Mouse (Mus musculus) layer of hippocampus, adult 9-10 months (tissue): ENCODE data around the gene Camk1d.

Source experiments
- DNase-seq: peaks from one replicate; pipeline ENCODE4 v3.0.0; 2022; ENCODE audit warnings: low spot score

Gene Camk1d

DNA sequence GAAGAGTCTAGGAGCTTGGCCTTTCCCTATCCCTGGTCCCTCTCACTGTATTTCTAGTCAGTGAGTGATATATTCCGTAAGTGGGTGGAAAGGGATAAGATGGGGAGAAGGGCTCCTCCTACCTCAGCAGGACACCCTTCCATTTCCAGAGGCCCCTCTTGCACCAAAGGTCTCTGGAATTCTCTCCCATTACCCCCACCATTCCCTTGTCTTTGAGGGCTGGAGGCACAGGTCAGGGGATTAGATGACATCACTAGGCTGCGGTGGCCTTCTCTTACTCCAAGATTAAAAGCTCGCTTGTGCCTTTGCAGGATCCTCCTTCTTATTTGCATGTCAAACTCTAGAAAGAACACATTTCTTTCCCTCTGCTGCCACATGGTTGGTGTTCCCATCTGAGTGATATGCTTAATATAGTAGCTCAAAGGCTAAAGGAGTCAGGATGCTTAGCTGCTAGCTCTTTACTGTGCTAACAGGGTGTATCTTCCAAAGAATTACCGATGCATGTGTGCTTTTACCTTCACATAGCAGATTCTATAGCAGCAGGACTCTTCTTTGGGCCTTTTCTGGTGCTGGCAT lies 244.9 kb downstream of the Camk1d start:
- peak; percentile 30 for DNase-seq

DNA sequence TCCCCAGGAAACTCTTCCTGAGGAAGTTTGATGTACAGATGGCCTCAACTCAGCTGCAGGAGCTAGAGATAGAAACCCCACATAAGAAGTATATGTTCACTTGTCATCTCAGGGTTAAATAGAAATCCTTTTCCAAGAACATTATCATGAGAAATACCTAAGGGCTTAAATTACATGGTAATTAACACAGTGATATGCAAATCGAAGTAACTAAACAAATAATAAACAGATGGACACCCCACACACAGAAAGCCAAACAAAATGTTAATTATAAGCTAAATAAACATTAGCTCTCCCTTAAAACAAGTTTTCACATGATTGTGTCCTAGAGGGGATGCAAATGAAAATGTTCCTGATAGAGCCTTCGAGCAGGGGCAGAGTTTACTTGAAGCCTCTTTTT lies 246.8 kb downstream of the Camk1d start:
- DNase-seq: no peak

DNA sequence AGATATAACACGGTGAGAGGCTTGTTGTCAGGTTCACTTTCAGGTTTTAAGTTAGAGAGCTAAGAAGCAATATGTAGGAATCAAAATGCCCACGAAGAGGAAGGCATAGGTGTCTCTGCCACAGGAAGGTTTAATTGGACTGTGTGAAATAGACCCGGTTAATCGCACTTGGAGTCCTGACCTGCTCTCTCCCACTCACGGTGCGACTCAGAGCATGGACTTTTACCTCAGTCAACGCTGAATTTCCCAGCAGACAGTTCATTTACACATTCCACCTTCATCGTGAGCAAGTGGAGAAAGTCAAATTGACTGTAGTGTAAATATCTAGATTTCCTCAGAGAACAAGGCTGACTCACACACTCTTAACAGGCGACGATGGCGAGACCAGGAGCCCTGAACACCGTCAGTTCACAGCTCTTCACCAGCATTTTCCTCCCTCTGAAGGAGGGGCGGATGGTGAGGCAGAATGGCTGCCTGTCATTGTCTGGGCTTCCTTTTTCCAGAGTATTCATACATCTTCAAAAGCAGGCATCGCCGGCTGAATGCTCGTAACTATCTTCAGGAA lies 255.6 kb downstream of the Camk1d start:
- no peak for DNase-seq

DNA sequence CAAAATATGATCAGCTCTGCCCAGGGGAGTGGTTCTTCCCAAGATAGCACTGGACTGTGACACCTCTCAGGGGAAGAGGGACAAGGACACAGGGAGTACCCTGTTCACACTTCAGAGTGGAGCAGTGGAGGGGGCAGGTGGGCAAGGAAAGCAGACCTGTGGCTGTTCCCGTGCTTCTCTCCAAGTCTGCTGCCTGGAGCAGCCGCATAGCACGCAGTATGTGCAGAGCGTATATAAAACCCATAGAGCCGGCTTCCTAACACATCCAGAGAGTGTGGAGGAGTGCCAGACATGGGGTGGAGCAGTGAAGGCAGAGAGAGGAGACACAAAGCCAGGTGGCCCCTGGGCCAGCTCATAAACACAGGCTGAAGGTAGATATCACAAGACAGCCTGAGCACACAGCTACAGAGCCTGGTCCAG lies 256.2 kb downstream of the Camk1d start:
- no peak for DNase-seq

DNA sequence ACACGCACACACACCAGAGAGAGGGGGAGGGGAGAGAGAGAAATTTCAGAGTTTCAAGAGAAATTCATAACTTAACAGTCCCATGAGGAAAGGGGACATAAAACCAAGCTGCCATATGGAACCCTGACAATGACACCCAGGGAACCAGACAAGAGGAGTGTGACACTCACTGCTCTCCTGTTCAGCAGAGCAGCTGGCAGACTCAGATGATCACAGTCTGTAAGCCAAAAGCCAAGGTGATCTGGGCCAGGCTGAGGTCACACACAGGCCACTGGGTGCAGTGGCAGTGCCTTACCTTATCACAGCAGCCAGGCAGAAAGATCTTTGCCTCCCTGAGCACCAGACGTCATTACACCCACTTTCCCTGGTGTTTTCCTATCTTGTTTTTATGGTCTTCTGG lies 258.2 kb downstream of the Camk1d start:
- no peak for DNase-seq

DNA sequence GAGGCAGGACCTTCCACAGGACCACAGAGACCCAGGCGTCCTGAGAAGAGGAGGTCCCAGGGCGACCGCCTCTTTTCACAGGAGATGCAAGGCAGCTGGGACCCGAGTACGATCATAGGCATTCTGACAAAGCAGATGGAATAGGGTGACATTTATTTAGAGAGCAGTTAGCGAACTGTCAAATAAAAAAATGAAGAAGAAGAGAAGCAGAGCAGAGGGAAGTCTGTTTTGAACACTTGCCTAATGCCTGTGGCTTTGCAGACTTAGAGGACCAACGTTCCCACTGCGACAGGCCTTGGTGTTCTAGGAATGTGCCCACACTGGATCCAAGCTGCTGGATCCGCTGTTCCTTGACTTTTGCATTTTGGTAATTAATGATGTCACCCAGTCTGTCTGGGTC lies 259.5 kb downstream of the Camk1d start:
- DNase-seq: no peak

DNA sequence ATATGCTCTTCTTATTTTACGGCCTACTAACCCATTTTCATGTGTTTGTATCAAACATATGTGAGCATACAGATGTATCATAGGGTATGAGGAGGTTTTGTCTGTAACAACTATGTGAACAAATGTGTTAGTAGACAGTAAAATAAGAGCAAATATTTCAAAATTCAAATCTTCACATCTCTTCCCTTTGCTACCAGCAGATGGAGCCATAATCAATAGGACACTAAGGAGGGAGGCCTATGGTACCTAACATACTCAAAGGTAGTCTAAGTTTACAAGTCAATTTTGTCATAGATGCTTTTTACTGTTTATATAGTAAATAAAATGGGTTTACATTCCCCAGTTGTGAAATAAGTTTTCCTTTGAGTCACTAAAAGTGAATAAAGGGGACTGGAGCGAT lies 262.7 kb downstream of the Camk1d start:
- DNase-seq: no peak

DNA sequence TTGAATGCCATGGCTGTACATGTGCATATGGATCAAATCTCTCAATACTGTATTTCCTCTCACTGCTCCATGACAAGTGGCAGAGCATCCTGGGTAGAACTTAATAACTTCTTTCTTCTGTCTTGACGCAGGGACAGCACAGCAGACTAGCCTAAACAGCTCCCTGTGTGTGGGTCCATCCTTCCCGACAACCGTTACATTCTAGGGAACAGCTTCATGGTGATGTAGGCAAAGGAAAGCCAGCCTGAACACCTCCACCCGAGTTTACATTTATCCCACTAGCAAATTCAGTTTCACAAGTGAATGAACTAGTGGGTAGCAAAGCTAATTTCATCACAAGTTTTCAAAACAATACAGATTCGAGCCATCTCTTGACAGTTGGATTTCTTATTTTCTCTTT lies 269.0 kb downstream of the Camk1d start:
- DNase-seq: no peak

DNA sequence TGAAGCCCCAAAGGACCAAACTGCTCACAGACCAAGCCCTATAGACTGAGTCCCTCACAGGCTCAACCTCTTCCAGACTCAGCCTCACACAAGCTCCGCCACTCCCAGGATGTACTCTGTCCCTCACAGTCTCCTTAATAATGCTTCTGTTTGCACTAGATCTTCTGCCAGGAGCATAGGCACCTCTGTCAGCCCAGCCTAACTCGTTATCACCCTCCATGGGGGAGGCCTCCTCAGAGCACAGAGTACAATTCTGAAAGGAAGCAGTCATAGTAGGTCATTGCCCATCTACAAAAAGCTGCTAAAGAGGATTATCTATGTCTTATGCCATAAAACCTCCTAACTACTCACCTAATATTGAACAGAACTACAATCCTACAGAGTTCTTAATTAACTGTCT lies 276.6 kb downstream of the Camk1d start:
- no peak for DNase-seq

DNA sequence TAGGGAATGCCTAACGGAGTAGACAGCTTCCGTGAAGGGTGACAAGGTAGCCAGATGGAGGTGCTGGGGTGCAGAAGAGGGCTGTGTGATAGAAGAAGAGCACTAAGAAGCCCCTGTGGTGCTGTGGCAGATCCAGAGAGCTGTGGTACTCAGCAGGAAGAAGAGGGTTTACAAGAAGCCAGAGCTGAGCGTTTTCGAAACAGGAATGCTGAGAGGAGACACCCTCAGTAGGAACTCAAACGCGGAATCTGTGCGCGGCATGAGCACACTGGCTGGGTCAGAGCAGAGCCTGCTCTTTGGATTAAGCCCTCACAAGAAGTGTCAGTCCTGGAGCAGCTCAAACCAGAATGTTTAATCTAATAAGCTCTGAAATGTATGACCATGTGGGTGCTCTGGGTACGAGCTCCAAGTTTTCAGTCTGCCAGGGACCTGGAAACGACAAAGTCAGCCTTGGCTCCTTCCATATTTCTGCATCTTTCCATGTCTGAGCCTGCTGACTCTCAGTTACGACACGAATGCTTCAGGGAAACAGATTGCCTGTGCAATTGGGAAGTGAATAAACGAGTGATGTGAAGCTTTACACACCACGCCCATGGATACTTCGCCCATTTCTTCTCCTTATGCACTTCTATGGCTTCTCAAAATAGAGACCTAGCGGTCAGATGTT lies 278.6 kb downstream of the Camk1d start:
- no peak for DNase-seq

DNA sequence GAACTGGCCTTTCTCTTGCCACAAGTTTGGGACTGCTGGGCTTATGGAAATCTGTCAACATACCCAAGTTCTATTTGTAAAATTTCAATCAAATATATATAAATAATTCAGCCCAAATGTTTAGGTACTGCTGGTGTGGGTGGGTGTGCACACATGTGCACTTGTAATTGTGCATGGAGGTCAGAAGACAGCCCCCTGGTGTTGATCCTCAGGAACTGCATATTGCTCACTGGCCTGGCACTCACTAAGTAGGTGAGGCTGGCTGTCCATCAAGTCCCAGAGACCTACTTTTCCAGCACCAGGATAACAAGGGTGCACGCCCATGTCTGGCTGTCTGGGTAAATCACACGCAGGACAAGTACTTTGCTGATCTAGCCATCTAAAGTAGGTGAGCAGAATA lies 283.0 kb downstream of the Camk1d start:
- DNase-seq: no peak

DNA sequence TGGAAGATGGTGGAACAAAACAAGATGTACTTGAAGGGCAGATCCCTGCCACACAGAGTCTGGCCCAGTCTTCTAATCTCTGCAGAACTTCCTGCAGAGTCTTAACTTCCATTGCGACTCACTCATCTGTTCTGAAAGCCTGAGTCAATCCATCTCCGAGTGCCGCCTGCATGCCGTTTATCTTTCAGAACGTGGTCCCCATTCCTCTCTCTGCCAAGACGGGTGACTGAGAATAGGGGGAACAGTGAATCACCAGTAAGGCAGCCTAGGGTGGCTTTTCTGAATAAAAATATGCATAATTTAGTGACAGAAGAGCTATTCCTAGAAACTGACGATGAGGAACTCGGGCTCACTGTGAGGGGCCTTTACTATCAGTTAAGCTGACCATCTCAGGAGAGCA lies 284.4 kb downstream of the Camk1d start:
- no peak for DNase-seq

DNA sequence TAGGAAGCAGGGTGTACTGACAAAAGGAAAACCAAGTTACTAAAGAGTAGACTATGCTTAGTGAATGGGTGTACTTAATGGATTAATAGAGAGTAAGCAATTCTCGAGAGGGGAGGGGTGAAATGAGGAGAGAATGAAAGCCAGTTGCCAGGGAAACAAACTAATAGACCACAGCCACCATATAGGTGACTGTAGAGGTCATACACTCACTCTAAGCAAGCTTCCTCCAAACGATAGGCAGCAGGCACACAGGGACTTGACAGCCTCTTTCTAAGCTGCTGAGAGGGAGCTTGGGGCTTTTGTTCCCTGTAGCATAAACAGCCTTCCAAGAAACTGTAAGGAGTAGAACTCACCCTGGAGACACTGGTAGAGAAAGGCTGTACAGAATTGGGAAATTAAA lies 288.2 kb downstream of the Camk1d start:
- DNase-seq: no peak

DNA sequence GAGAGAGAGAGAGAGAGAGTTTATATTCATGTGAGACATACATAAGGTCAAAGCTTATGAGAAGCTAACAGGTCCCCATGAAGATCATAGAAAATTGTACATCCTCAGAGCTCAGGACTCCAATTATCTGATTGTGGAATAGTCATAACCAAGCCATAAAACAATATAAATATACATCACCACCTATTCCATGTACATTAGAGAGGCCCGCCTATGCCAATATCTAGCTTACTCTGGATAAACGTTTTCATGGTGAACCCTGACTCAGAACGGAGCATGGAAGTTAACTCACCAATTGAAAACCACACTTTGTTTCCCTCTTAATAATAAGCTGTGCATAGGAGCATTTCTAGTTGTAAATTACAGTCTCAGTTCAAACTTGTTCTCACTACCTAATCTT lies 288.7 kb downstream of the Camk1d start:
- no peak for DNase-seq

DNA sequence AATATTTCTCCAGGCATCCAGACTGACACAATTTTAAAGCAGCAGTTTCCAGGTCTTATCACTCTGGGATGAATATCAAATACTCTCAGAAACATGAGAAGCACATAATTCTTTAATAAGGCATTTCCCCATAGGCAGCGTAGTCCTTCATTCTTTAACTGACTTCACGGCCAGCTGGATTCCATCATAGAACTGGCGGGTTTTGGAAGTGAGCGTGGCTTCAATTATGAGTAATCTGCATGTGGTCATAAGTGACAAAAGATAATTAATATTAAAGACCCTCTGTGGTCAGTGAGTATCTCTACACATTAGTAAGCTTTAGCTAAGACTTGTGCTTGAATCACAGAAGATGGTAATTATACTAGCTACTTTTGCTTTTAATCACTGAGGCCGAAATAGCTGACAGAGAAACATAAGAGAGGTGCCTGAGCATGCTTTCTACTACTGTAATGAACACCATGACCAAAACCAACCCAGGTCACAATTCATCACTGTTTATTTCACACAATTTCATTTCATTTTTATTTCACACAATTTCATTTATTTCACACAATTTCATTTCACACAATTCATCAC lies 293.6 kb downstream of the Camk1d start:
- no peak for DNase-seq

DNA sequence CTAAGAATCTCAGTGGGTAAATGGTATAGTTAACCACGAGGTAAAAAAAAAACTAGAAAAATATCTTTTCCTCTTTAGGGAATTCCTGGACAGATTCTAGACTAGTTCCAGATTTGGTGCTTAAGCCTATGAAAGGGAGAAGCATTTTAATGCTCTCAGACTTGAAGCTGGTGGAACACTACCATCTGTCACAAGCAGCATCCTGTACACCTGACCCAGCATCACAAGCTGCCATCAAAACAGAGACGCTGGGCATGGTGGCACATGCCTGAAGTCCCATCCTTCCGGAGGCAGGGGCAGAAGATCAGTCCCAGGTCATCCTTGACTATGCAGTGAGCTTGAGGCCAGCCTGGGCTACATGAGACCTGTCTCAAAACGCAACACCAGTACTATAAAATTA lies 295.5 kb downstream of the Camk1d start:
- DNase-seq: no peak

DNA sequence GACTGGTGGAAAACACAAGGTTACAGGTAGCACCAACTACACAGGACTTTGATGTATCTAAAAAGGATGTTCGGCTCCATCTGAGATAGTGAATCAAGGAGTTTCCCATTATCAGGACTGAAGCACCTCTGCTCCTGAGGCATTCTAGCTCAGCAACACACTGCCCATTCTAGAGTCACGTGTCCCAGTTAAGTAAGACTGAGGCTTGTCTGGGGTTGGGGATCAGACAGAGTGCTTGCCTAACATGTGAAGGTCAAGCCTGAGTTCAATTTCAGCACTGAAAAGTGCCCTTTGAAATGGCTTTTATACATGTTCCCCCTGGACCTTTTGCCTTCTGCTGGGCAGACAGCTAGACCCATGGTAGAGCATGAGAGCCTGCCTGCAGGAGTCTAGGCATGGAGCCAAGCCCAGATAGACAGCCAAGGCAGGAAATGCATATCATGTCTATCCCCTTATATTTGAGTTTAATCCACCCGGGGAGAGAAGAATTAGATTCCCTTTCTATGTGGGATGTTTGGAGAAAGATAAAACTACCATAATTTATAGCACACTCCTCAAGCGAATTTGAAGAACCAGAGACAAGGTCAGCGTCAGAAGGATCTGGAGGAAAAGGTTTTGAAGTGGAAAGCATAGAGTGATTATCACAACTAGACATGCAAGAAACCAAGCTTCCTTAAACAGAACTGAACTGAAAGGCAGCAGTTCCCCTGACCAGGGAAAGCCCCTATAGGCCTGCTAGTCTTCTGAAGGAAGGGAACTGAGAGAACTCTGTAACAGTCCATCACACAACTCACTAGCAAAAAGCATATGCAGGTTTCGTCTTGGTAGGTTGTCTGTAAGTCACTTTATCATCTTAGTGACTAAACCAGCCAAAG lies 296.9 kb downstream of the Camk1d start:
- no peak for DNase-seq

DNA sequence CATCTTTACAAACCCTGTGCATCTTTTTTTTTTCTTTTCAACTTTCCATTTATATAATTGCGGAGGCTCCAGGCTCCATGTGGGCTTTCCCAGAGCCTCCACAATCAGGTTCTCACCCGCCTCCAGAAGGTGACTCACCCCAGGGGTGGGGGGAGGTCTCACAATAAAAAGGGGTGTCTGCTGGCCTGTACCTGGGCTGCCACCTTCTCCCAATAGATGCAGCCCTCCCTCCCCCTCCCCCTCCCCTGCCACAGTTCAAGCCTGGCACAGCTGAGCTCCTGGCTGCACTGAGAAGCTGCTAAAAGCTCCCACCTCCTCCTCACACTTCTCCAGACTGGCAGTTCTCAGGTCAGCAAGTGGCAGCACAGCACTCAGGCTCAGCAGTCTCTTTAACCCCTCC lies 302.5 kb downstream of the Camk1d start:
- no peak for DNase-seq

DNA sequence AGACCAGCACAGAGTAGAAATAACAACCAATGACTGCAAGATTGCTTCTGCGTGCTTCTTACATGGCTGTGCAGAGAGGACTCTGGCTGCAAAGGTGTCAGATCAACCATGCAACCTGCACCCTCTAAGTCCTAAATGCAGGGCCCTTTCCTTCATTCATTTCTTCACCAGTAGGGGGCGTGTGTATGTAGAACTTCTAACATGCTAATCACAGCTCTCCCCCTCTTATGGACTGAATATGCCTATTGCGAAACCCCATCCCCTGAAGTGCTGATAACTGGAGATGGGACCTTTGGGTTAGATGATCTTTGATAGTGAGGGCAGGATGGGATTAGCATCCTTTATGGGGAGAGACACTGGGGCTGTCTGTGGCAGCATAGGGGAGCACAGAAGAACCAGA lies 310.5 kb downstream of the Camk1d start:
- no peak for DNase-seq

DNA sequence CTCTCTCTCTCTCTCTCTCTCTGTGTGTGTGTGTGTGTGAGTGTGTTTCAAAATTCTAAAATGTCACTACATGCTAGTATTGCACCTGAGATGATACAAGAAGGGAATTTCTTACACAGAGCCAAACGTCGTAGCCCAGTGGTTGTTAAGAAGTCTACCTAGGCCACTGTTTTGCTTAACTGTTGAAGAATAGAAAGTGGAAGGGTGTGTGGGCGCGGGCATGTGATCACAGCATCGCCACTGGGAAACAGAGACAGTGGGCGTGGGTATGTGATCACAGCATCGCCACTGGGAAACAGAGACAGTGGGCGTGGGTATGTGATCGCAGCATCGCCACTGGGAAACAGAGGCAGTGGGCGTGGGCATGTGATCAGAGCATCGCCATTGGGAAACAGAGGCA lies 312.3 kb downstream of the Camk1d start:
- DNase-seq: no peak

DNA sequence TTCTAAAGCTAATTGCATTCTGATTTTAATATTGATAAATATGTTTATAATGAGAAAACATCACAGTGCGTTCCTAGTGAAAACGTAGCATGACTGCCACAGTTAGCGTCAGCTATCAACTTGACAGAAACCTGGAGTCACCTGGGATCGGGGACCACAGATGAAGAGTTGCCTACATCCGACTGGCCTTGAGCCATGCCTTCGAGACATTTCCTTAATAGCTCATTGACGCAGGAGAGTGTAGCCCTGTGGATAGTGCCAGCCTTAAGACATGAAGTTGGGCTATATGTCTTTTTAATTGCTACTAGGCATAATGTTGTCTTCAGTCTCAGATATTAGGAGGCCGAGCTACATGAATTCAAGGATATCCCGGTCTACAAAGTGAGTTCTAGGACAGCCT lies 315.8 kb downstream of the Camk1d start:
- DNase-seq: no peak

DNA sequence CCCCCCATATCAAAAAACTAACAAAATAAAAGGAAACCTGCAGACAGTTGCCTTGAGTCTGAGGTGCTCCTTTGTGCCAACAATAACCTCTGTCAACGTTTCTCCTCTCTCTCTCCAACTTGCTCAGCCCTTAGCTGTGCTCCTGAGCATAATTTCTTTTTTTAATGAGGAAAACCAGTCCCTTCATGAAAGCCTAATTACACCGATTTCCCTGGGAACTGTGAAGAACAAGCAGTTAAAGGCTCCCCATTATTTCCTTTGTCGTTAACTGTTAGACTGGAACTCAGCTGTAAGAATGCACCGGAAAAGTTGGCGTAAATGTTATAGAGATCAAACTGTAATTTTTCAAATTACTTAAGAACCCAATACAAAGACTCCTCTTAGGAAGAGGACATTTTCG lies 316.3 kb downstream of the Camk1d start:
- no peak for DNase-seq

DNA sequence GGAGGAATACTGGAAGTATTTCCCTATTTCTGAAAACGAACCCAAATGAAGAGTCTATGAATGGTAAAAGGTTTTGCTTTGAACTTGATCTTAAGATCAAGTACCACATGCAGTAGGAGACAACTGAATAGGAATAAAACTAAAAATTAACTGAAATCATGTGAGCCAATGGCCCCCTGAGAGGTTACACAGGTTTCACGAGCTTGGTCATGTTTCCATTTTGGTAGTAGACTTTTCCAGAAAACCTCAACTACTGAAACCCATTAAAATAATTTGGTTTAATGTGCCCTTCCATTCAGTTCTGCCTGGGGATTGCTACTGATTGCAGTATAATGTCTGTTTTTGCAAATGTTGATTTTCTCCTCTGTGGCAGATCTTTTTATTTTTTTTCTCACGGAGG lies 316.8 kb downstream of the Camk1d start:
- no peak for DNase-seq
